Mouse (Mus musculus) heart, embryonic 14.5 days (tissue): ENCODE data around the gene Kynu. TPM values are rescaled to one million over a fixed set of nuclear protein-coding genes. Genes with fewer than 3 reads are reported as not detected.

ENCODE experiments used
- ATAC-seq: fragments of 200-750 bp; cut with Nextera tagmentation; 2 replicates; pipeline ENCODE4 v1.8.0; 2017; ENCODE audit warnings: low read depth, moderate TSS enrichment; ENCODE audit not compliant: insufficient number of reproducible peaks, insufficient read depth, low FRiP score
- H3K27ac ChIP-seq, 2 experiments: fragments of 200-500 bp in 1 of 2; fragments of 300-500 bp in 1 of 2; sonication (generic) in 1 of 2; replicated peaks in 1 of 2; 2 replicates each; pipeline ENCODE4 v1.5.1; 2012 to 2014; ENCODE audit warnings: low read depth in 2 of 2, low read length in 2 of 2, control low read depth in 1 of 2, mild to moderate bottlenecking in 1 of 2, mixed read lengths in 1 of 2; ENCODE audit not compliant: control insufficient read depth in 1 of 2, insufficient read depth in 1 of 2
- H3K27me3 ChIP-seq: fragments of 300-500 bp; sonication (generic); 2 replicates; pipeline ENCODE4 v1.6.1; 2014; ENCODE audit warnings: mild to moderate bottlenecking, low read length, control low read depth; ENCODE audit not compliant: control insufficient read depth, insufficient read depth
- H3K36me3 ChIP-seq: fragments of 300-500 bp; sonication (generic); 2 replicates; pipeline ENCODE4 v1.6.1; 2014; ENCODE audit warnings: mild to moderate bottlenecking, control low read depth, low read length, mixed read lengths; ENCODE audit not compliant: control insufficient read depth, insufficient read depth
- H3K4me1 ChIP-seq, 2 experiments: fragments of 200-500 bp in 1 of 2; fragments of 300-500 bp in 1 of 2; sonication (generic) in 1 of 2; 2 replicates each; pipeline ENCODE4 v1.6.1; 2012 to 2014; ENCODE audit warnings: low read length in 2 of 2, control low read depth in 1 of 2, mixed read lengths in 1 of 2; ENCODE audit not compliant: control insufficient read depth in 2 of 2, insufficient read depth in 2 of 2
- H3K4me2 ChIP-seq: fragments of 300-500 bp; sonication (generic); 2 replicates; pipeline ENCODE4 v1.6.1; 2014; ENCODE audit warnings: mild to moderate bottlenecking, low read length
- H3K4me3 ChIP-seq, 2 experiments: fragments of 200-500 bp in 1 of 2; fragments of 300-500 bp in 1 of 2; sonication (generic) in 1 of 2; 2 replicates each; pipeline ENCODE4 v1.5.1; 2012 to 2014; ENCODE audit warnings: low read length in 2 of 2, mild to moderate bottlenecking in 2 of 2, control low read depth in 1 of 2, low read depth in 1 of 2, moderate library complexity in 1 of 2; ENCODE audit not compliant: control insufficient read depth in 1 of 2, insufficient read depth in 1 of 2
- H3K9ac ChIP-seq: fragments of 300-500 bp; sonication (generic); 2 replicates; pipeline ENCODE4 v1.6.1; 2014; ENCODE audit warnings: mild to moderate bottlenecking, low read length
- H3K9me3 ChIP-seq: fragments of 300-500 bp; sonication (generic); 2 replicates; pipeline ENCODE4 v1.6.1; 2016; ENCODE audit warnings: low read length, control low read depth; ENCODE audit not compliant: control insufficient read depth
- WGBS: fragments of 180-500 bp; shearing (Covaris S2); extraction: QIAGEN DNeasy Blood & Tissue Kit; methylation state at CpG from one replicate; pipeline ENCODE4 v1.1.7; 2014; 5-methylcytosine and 5-hydroxymethylcytosine counted together
- polyA plus RNA-seq: library from polyadenylated mRNA; unstranded; fragments of >200 nt; fragmentation: Nextera tagmentation; extraction: Ambion mirVana; gene quantifications from 2 replicates; pipeline ENCODE4 v1.2.1, GENCODE M21; 2014

Kynu gene
- polyA plus RNA-seq, 1 experiment from 2014 or later = not detected

DNA sequence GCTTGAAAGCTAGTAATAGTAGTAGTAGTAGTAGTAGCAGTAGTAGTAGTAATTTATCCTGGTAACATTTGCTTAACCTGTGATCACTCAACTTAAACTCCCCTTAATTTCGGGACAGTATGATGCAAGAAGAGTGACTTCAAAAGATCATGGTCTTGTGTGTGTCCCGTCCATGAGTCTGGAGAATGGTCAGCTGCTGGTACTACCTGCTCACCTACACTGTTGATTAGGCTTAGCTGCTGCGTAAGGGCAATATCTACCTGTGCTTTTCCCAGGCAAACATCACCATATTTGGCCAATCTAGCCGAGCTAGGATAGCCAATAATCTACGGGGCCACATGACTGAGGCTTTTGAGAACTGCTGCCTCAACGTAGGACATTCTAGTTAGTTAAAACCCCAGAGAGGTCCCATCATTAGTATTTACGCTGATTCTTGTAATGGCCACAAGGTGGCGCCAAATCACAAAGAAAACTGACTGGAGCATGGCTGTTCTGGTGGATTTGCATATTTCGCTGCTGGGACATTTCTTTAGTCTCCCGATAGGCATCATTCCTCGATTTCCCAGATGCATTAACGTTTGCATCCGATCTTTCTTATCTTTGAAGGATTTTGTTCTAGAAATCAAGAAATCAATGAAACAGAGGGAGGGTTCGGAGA lies 167.4 kb downstream of the Kynu start:
- H3K27ac ChIP-seq = no peak overlapping the region
- H3K9ac ChIP-seq = peak overlapping the region; percentile 53; the same call in 1 of the 2 replicates
- ATAC-seq = no peak

DNA sequence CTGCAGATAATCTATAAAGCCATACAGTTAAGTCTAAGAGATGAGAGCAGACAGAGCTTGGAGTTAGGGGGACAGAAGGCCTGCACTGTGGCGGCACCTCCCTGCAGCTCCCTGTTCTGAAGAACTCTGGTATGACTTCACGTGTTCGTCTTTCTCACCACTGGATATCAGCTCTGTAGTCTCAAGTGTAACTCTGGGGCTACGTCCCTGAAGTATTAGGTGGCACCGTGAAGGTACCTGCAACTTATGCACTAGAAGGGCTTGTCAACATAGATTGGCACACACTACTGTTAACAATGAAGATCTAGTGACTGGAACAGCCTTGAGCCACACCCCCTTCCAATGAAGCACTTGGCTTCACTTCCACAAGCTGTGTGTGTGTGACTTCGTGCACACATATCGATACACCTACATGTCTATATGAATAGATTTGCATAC lies 168.0 kb downstream of the Kynu start:
- WGBS = 56% methylated on average over 7 of the region's 7 CpGs
- Histone ChIP-seq H3K4me2 (peak overlapping the region; percentile 60), H3K9me3 (no peaks in the 10 kb centered on the region), H3K4me1 (no peaks in the 10 kb centered on the region), H3K9ac (peak overlapping the region; percentile 53; the same call in 1 of the 2 replicates), H3K36me3 (no peaks in the 10 kb centered on the region), H3K27me3 (no peaks in the 10 kb centered on the region), H3K27ac (no peak overlapping the region), H3K4me3 (peak overlapping the region in 1 of 2 experiments; percentile 20; a peak in 2 of 4 replicates)
- no peak for ATAC-seq

More for the DNA sequence above, 167.4 kb downstream of the Kynu start:
- Histone ChIP-seq H3K4me1 (no peaks in the 10 kb centered on the region), H3K27me3 (no peaks in the 10 kb centered on the region), H3K36me3 (no peaks in the 10 kb centered on the region), H3K9me3 (no peaks in the 10 kb centered on the region), H3K4me3 (peak overlapping the region in 1 of 2 experiments; percentile 20; a peak in 2 of 4 replicates), H3K4me2 (peak overlapping the region; percentile 60)
- WGBS = 15% methylated on average over 14 of the region's 14 CpGs

DNA sequence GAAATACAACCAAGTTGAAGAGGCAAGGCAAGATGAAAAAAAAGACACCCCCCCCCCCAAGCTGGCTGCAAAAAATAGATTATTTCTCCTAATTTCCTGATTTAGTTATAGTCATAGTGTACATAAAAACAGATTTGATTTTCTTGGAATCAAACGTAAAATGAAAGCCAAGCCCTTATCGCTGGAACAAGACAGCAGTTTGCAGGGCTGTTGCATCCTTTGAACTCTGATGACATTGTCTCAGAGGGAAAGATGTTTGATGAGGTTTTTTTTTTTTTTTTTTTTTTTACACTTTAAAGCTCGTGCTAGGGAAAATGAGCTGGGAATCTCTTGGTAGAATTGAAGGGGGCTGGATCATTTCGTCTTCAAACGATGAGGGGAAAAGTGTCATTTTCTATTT lies 172.1 kb downstream of the Kynu start:
- H3K27me3 ChIP-seq = no peaks in the 10 kb centered on the region
- ATAC-seq = no peak
- no peaks in the 10 kb centered on the region for H3K4me1 ChIP-seq
- no peak overlapping the region for H3K27ac ChIP-seq
- 67% methylated on average over 5 of the region's 5 CpGs for WGBS
- no peaks in the 10 kb centered on the region for H3K9me3 ChIP-seq
- H3K36me3 ChIP-seq = no peaks in the 10 kb centered on the region
- H3K4me3 ChIP-seq = no peak overlapping the region
- no peak overlapping the region for H3K9ac ChIP-seq
- no peak overlapping the region for H3K4me2 ChIP-seq

DNA sequence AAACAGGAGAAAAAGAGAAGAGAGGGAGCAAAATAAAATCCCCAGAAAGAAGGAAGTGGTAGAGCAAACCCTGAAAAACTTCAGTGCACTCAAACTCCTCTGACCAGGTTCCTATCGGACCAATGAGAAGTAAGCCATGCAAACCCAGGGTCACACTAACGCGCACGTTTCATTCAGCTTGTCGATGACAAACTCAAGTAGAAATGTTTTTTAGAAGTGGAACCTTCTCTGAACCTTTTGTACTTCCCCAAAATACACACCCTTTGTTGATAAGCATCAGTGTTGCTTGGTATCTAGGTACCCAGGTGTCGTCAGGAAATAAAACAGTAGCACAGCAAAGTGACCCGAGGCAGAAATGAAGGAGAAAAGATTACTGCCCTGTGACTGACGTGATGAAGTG lies 172.6 kb downstream of the Kynu start:
- H3K4me1 ChIP-seq = no peaks in the 10 kb centered on the region
- whole genome bisulfite sequencing = 44% methylated on average over 8 of the region's 8 CpGs
- H3K4me2 ChIP-seq = no peak overlapping the region
- no peaks in the 10 kb centered on the region for H3K9me3 ChIP-seq
- ATAC-seq = no peak
- H3K27ac ChIP-seq = no peak overlapping the region
- H3K36me3 ChIP-seq = no peaks in the 10 kb centered on the region
- no peak overlapping the region for H3K9ac ChIP-seq
- no peak overlapping the region for H3K4me3 ChIP-seq
- H3K27me3 ChIP-seq = no peaks in the 10 kb centered on the region

GRCm38 (mm10) chr2:43728831-43729230 lies 173.7 kb downstream of the Kynu start:
- Histone ChIP-seq H3K36me3 (no peaks in the 10 kb centered on the region), H3K27ac (no peak overlapping the region), H3K4me3 (no peak overlapping the region), H3K4me2 (no peak overlapping the region), H3K4me1 (no peaks in the 10 kb centered on the region), H3K27me3 (no peaks in the 10 kb centered on the region), H3K9me3 (no peaks in the 10 kb centered on the region), H3K9ac (no peak overlapping the region)
- WGBS = 85% methylated on average over 3 of the region's 3 CpGs
- no peak for ATAC-seq

Other genes with a start within 250 kb of the Kynu start
- 0.58 and 0.77 TPM in 2 replicates for gene Arhgap15, start 193.5 kb downstream of the Kynu start, polyA plus RNA-seq